Mouse (Mus musculus) heart, postnatal 0 days (tissue): ENCODE results near the gene Hist1h1t. TPM values are rescaled to one million over a fixed set of nuclear protein-coding genes. Genes with fewer than 3 reads are reported as not detected.
"Not testable (repeated sequence)": the region's sequence is repeated elsewhere in the genome, so short reads cannot be mapped to it uniquely, and the experiment has no call there.

Experiments
- ATAC-seq: fragments of 200-750 bp; cut with Nextera tagmentation; 2 replicates; pipeline ENCODE4 v1.8.0; 2017; ENCODE audit warnings: low read depth, moderate number of reproducible peaks, moderate library complexity; ENCODE audit not compliant: insufficient read depth
- DNase-seq: peaks from one replicate; pipeline ENCODE4 v3.0.0-alpha.2; 2016; ENCODE audit warnings: low spot score
- H3K27ac ChIP-seq: fragments of 300-500 bp; sonication (generic); 2 replicates; pipeline ENCODE4 v1.5.1; 2014; ENCODE audit warnings: low read depth, mild to moderate bottlenecking
- H3K27me3 ChIP-seq: fragments of 300-500 bp; sonication (generic); 2 replicates; pipeline ENCODE4 v1.6.1; 2014; ENCODE audit warnings: low read length, mixed read lengths; ENCODE audit not compliant: control insufficient read depth, insufficient read depth
- H3K36me3 ChIP-seq: fragments of 300-500 bp; sonication (generic); replicated peaks from 2 replicates; pipeline ENCODE4 v1.6.1; 2014; ENCODE audit warnings: low read length, mixed read lengths; ENCODE audit not compliant: control insufficient read depth, insufficient read depth
- H3K4me1 ChIP-seq: fragments of 300-500 bp; sonication (generic); 2 replicates; pipeline ENCODE4 v1.6.1; 2014; ENCODE audit warnings: antibody characterized with exemption; ENCODE audit not compliant: control insufficient read depth, insufficient read depth
- H3K4me2 ChIP-seq: fragments of 300-500 bp; sonication (generic); 2 replicates; pipeline ENCODE4 v1.6.1; 2014; ENCODE audit warnings: low read depth, mild to moderate bottlenecking, low read length, moderate library complexity
- H3K4me3 ChIP-seq: fragments of 300-500 bp; sonication (generic); 2 replicates; pipeline ENCODE4 v1.5.1; 2014; ENCODE audit warnings: low read depth, low read length
- H3K9ac ChIP-seq: fragments of 300-500 bp; sonication (generic); replicated peaks from 2 replicates; pipeline ENCODE4 v1.6.1; 2014; ENCODE audit warnings: low read depth, low read length, mixed read lengths
- H3K9me3 ChIP-seq: fragments of 300-500 bp; sonication (generic); replicated peaks from 2 replicates; pipeline ENCODE4 v1.6.1; 2016; ENCODE audit warnings: low read length; ENCODE audit not compliant: control insufficient read depth
- CTCF ChIP-seq: IDR thresholded peaks from 2 replicates; pipeline ENCODE4 v1.5.1; 2016; ENCODE audit warnings: antibody characterized with exemption, control low read depth, low read depth
- EP300 ChIP-seq: IDR thresholded peaks from 2 replicates; pipeline ENCODE4 v1.6.1; 2016; ENCODE audit warnings: antibody characterized with exemption, low read depth
- WGBS: fragments of 180-500 bp; shearing (Covaris S2); extraction: QIAGEN DNeasy Blood & Tissue Kit; methylation state at CpG from one replicate; pipeline ENCODE4 v1.1.7; 2014; 5-methylcytosine and 5-hydroxymethylcytosine counted together
- polyA plus RNA-seq: library from polyadenylated mRNA; unstranded; fragments of >200 nt; fragmentation: Nextera tagmentation; extraction: Ambion mirVana; gene quantifications from 2 replicates; pipeline ENCODE4 v1.2.1, GENCODE M21; 2015
- total RNA-seq: library from RNA; depleted of rRNA; stranded (reverse); fragments of >200 nt; gene quantifications from 2 replicates; pipeline ENCODE4 v1.2.3, GENCODE M21; 2014; ENCODE audit warnings: low replicate concordance

Gene Hist1h1t
- total and polyA plus RNA-seq, 2 experiments from 2014 or later, result 0.23 TPM; not detected in 1

GRCm38 (mm10) chr13:23709714-23710373 is 14.2 kb downstream of the Hist1h1t start:
- H3K9me3 ChIP-seq, result no peaks in the 10 kb centered on the region
- peak overlapping the region; percentile 83 for H3K27ac ChIP-seq
- no peak for TF ChIP-seq EP300
- no peak for TF ChIP-seq CTCF
- no peaks in the 10 kb centered on the region for H3K27me3 ChIP-seq
- H3K9ac ChIP-seq, result peak overlapping the region; percentile 82
- H3K4me1 ChIP-seq, result peaks cover 4% of the 10 kb centered on the region; the same call in 1 of the 2 replicates
- peak overlapping the region; percentile 70 for H3K4me3 ChIP-seq
- peak overlapping the region; percentile 91 for H3K4me2 ChIP-seq
- no peaks in the 10 kb centered on the region for H3K36me3 ChIP-seq
- ATAC-seq, result no peak; the same call in 1 of the 2 replicates
- no peak for DNase-seq
- 33% methylated on average over 15 of the region's 15 CpGs for WGBS

DNA sequence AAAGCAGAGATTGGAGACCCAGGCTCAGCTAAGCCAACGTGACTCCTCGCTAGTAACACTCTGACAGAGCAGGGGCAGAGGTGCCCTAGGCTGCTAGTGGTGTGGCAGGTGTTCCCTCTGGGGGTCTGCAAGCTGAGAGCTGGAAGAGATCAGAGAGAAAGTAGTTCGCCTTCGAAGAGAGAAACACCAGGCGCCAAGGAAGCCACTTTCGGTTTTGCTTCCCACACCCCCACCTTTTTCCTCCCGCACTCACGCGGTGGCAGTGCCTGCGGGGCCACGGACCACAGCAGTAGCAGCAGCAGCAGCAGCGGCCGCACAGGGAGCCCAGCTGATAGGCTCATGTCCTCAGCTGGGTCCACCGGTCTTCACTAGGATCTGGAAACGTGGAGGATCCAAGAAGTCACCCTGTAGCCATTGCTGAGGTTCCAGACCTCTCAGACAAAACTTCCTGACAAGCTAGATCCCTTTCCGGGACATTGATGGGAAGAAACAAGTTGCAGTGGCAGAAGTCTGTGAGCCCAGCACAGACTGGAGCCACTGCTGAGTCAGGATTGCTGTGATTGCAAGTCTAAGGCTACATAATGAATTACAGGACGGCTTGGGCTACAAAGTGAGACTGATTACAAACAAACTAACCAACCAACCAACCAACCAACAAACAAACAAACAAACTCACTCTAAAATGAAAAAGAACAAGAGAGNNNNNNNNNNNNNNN is 14.9 kb downstream of the Hist1h1t start, which contains the start of gene Hfe:
TSS of gene Hfe (minus strand) at position 481 of the 716 bp plus-strand sequence.
- 2% methylated on average over 17 of the region's 17 CpGs for WGBS

DNA sequence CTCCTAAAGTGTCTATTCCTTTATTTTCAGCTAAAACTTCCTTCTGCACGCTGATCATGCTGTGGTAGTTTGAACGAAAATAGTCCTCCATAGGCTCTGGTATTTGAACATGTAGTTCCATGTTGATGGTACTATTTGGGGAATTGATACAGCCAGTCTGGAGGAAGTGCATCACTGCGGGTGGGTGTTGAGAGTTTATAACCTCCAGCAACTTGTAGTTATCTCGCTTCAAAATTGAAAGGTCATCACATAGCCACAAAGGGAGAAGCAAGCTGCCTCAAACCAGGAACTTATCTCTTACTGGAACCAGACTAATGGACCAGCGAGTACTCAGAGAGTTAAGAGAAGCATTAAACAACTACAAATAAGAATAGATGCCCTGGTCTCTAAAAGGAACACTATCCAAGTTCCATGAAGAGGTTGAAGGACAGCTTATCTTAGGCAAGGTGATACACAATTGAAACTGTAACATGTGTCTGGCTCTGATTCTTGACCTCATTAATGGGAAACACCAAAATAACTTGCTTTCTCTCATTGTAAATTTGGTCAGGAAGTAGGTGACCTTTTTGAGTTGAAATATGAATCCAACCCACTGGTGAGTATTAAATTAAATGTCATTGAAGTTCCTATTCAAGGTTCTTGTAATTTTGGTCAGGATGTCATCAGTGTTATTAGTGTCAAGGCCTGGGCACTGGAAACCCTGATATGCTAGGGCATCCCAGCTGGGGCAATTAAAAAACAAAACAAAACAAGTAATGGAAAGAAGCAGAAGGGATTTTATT is 20.8 kb downstream of the Hist1h1t start:
- ATAC-seq (0 out of 2 replicates have a peak, but pooled peaks have one; percentile 27), DNase-seq (no peak)
- H3K27me3 ChIP-seq, result no peaks in the 10 kb centered on the region
- H3K4me1 ChIP-seq, result peaks cover 5% of the 10 kb centered on the region; the same call in 1 of the 2 replicates
- peak overlapping the region; percentile 36 for H3K27ac ChIP-seq
- no peak overlapping the region for H3K4me3 ChIP-seq
- WGBS, result 40% methylated on average over 5 of the region's 5 CpGs
- no peak for TF ChIP-seq CTCF
- no peak for TF ChIP-seq EP300
- no peak overlapping the region for H3K9ac ChIP-seq
- H3K9me3 ChIP-seq, result no peaks in the 10 kb centered on the region
- H3K4me2 ChIP-seq, result no peak overlapping the region
- no peaks in the 10 kb centered on the region for H3K36me3 ChIP-seq

More for the DNA sequence above, 14.9 kb downstream of the Hist1h1t start, which contains the start of gene Hfe:
- ATAC-seq, result peak; percentile 58
- Histone ChIP-seq H3K4me3 (peak within 1 kb of the TSS; percentile 70), H3K9me3 (no peaks in the 10 kb centered on the region), H3K9ac (peak within 1 kb of the TSS; percentile 82), H3K36me3 (no peaks in the 10 kb centered on the region), H3K27ac (peak within 1 kb of the TSS; percentile 83), H3K4me1 (peaks cover 4% of the 10 kb centered on the region; the same call in 1 of the 2 replicates), H3K4me2 (peak within 1 kb of the TSS; percentile 91), H3K27me3 (no peaks in the 10 kb centered on the region)
- DNase-seq, result peak; percentile 70
- no peak for TF ChIP-seq CTCF
- TF ChIP-seq EP300, result no peak

GRCm38 (mm10) chr13:23717176-23717575 is 21.6 kb downstream of the Hist1h1t start:
- TF ChIP-seq EP300 (no peak), CTCF (no peak)
- ATAC-seq (no peak), DNase-seq (no peak)
- WGBS, result 44% methylated on average over 11 of the region's 11 CpGs
- Histone ChIP-seq H3K9ac (no peak overlapping the region), H3K9me3 (no peaks in the 10 kb centered on the region), H3K4me2 (no peak overlapping the region), H3K4me3 (no peak overlapping the region), H3K4me1 (peaks cover 5% of the 10 kb centered on the region; the same call in 1 of the 2 replicates), H3K27ac (0 out of 2 replicates have a peak overlapping the region, but pooled peaks have one; percentile 36), H3K36me3 (no peaks in the 10 kb centered on the region), H3K27me3 (no peaks in the 10 kb centered on the region)

- H3K4me3 ChIP-seq, DNase-seq, H3K9me3 ChIP-seq, H3K36me3 ChIP-seq, H3K4me1 ChIP-seq, ATAC-seq, H3K9ac ChIP-seq, H3K27me3 ChIP-seq, H3K4me2 ChIP-seq: not testable (repeated sequence)
- 24% methylated on average over 2 of the region's 2 CpGs for WGBS
- 0 out of 2 replicates have a peak overlapping the region, but pooled peaks have one; percentile 36 for H3K27ac ChIP-seq
These were observed 22.1 kb downstream of the Hist1h1t start for GRCm38 (mm10) chr13:23717593-23718245.
